Mouse (Mus musculus) bone marrow, adult 2 months (tissue): ENCODE measurements around the gene Kdm3a.

Experiments
- CTCF ChIP-seq: fragments of 200-500 bp; IDR thresholded peaks from 2 replicates; pipeline ENCODE4 v1.5.1; 2011; ENCODE audit warnings: low read length, control low read depth; ENCODE audit not compliant: control insufficient read depth, insufficient read depth
- POLR2A ChIP-seq: fragments of 200-500 bp; IDR thresholded peaks from 2 replicates; pipeline ENCODE4 v1.6.1; 2011; ENCODE audit warnings: low read depth, mild to moderate bottlenecking, control low read depth, low read length, borderline replicate concordance; ENCODE audit not compliant: control insufficient read depth

GRCm38 (mm10) chr6:71673166-71673565 is 40.4 kb upstream of the Kdm3a start:
- TF ChIP-seq POLR2A = no peak
- TF ChIP-seq CTCF = peak; percentile 43; the same call in 1 of the 2 replicates
